ENCODE assay signal across 8 mouse cellular contexts in the genomic region with DNA sequence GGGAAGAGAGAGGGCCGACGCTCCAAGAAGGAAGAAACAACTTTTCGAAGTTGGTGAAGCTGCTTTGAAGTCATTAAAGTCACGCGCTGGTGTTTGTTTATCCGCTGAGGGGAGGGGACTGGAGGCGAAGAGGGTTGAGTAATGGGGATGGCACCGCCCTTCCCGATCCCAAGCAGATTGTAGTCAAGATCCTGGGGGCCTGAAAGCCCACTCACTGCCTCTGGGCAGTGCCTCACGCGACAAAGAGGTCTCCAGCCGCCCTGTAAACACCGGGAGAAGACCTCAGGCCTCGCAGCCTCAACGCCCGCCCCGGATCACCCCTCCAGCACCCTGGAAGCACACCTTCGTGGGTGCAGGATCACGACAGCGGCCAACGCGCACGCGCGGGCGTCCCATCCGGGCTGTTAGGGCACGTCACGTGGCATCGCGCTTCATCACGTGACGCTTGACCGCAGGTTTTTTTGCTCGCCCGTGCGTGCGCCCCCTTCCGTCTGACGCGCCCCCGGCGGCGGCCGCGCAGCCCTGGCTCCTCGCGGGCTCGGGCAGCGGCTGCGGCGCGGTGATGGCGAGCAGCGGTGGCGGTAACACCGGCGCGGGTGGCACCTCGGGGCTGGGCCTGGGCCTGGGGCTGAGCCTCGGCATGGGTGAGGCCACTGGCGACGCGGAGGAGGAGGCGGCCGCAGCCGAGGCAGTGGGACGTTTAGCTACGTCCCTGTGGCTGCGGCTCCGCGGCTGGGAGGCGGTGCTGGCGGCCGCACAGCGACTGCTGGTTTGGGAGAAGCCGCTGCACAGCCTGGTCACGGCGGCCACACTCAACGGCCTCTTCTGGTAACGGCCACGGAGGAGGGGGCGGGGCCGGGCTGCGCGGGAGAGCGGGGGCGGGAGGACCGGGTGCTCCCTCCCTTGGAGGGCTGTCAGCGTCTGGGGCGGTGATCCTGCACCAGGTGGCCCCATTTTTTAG. TPM values are rescaled to one million over a fixed set of nuclear protein-coding genes. Genes with fewer than 3 reads are reported as not detected.
DNase-seq lines count a peak whose midpoint lies in the region; ATAC-seq lines count a peak whose summit lies in the region.

A gene (minus strand): TSS at position 411 of the 961 bp plus-strand sequence.
A gene (plus strand): TSS at position 478 of the 961 bp plus-strand sequence.

- H3K4me2 ChIP-seq in heart, embryonic 14.5 days (ENCODE audit: low read length) = peak within 1 kb of the TSS; percentile 87
- peak within 1 kb of the TSS; percentile 93 for H3K4me2 ChIP-seq in liver, embryonic 13.5 days
- H3K4me2 ChIP-seq in stomach, embryonic 16.5 days (ENCODE audit: low read depth, low read length) = peak within 1 kb of the TSS; percentile 78

- peak within 1 kb of the TSS; percentile 69 for H3K4me3 ChIP-seq in brown adipose tissue, adult 24 weeks (ENCODE audit: insufficient read depth, low read depth, low read length)
- H3K4me3 ChIP-seq in heart, embryonic 14.5 days (ENCODE audit: control insufficient read depth in 1 of 2, insufficient read depth in 1 of 2, low read depth in 1 of 2, low read length in 2 of 2) = peak within 1 kb of the TSS; percentile 84 to 90
- H3K4me3 ChIP-seq in liver, embryonic 13.5 days (replicated peaks) = peak within 1 kb of the TSS; percentile 95
- peak within 1 kb of the TSS; percentile 96 for H3K4me3 ChIP-seq in stomach, embryonic 16.5 days (replicated peaks; ENCODE audit: low read length)

- H3K27ac ChIP-seq in brown adipose tissue, adult 24 weeks (replicated peaks; ENCODE audit: low read depth, low read length) = peak within 1 kb of the TSS; percentile 91
- H3K27ac ChIP-seq in heart, embryonic 14.5 days (replicated peaks in 1 of 2; ENCODE audit: control insufficient read depth in 1 of 2, insufficient read depth in 1 of 2, low read depth in 2 of 2, low read length in 2 of 2) = peak within 1 kb of the TSS; percentile 93 to 94
- H3K27ac ChIP-seq in liver, embryonic 13.5 days = peak within 1 kb of the TSS; percentile 100
- peak within 1 kb of the TSS; percentile 98 for H3K27ac ChIP-seq in stomach, embryonic 16.5 days (ENCODE audit: low read length)

- no peaks in the 10 kb centered on the region for H3K4me1 ChIP-seq in brown adipose tissue, adult 24 weeks (ENCODE audit: control insufficient read depth, insufficient read depth, insufficient read length, low read length)
- peaks cover 5 to 22% of the 10 kb centered on the region in 2 experiments for H3K4me1 ChIP-seq in heart, embryonic 14.5 days (ENCODE audit: control insufficient read depth in 2 of 2, insufficient read depth in 2 of 2, low read length in 2 of 2)
- H3K4me1 ChIP-seq in liver, embryonic 13.5 days (replicated peaks) = peaks cover 80% of the 10 kb centered on the region
- peaks cover 21% of the 10 kb centered on the region for H3K4me1 ChIP-seq in stomach, embryonic 16.5 days (ENCODE audit: control insufficient read depth, insufficient read depth, low read length)

- under 1% methylated on average over 83 of the region's 91 CpGs for WGBS in heart, embryonic 14.5 days
- under 1% methylated on average over 91 of the region's 91 CpGs for WGBS in liver, embryonic 13.5 days (ENCODE audit: insufficient replicate concordance)
- WGBS in stomach, embryonic 16.5 days = 1% methylated on average over 91 of the region's 91 CpGs

- H3K36me3 ChIP-seq in heart, embryonic 14.5 days (ENCODE audit: control insufficient read depth, insufficient read depth, low read length) = peaks cover 62% of the 10 kb centered on the region
- H3K36me3 ChIP-seq in liver, embryonic 13.5 days = peaks cover 62% of the 10 kb centered on the region
- peaks cover 25% of the 10 kb centered on the region; the same call in 1 of the 2 replicates for H3K36me3 ChIP-seq in stomach, embryonic 16.5 days (ENCODE audit: control insufficient read depth, insufficient read depth, low read length)

- H3K27me3 ChIP-seq in heart, embryonic 14.5 days (ENCODE audit: control insufficient read depth, insufficient read depth, low read length) = no peaks in the 10 kb centered on the region
- H3K27me3 ChIP-seq in liver, embryonic 13.5 days = no peaks in the 10 kb centered on the region
- H3K27me3 ChIP-seq in stomach, embryonic 16.5 days (ENCODE audit: control insufficient read depth, insufficient read depth, low read length) = no peaks in the 10 kb centered on the region

- peak; percentile 85 for ATAC-seq in heart, embryonic 14.5 days (ENCODE audit: insufficient number of reproducible peaks, insufficient read depth, low FRiP score, low read depth)
- peak; percentile 73 for ATAC-seq in liver, embryonic 13.5 days (ENCODE audit: low read depth)
- ATAC-seq in stomach, embryonic 16.5 days (ENCODE audit: insufficient read depth, low FRiP score) = peak; percentile 93

- peak within 1 kb of the TSS; percentile 95 for H3K9ac ChIP-seq in heart, embryonic 14.5 days (ENCODE audit: low read length)
- H3K9ac ChIP-seq in liver, embryonic 13.5 days = peak within 1 kb of the TSS; percentile 99
- peak within 1 kb of the TSS; percentile 97 for H3K9ac ChIP-seq in stomach, embryonic 16.5 days (ENCODE audit: low read length)

- peak; percentile 99 for DNase-seq in CD4-positive, CD25-positive, alpha-beta regulatory T cell, adult 2 months (ENCODE audit: low read depth, low spot score)
- peak; percentile 86 for DNase-seq in fibroblast of lung, adult 2 months (ENCODE audit: low read depth)
- DNase-seq in kidney, postnatal 14 days = peak; percentile 98
- peak; percentile 96 for DNase-seq in liver, embryonic 13.5 days
- DNase-seq in neural tube, embryonic 10.5 days (ENCODE audit: extremely low spot score, low spot score) = peak; percentile 99

- no peaks in the 10 kb centered on the region for H3K9me3 ChIP-seq in heart, embryonic 14.5 days (ENCODE audit: control insufficient read depth, low read length)
- no peaks in the 10 kb centered on the region for H3K9me3 ChIP-seq in liver, embryonic 13.5 days (replicated peaks)
- no peaks in the 10 kb centered on the region for H3K9me3 ChIP-seq in stomach, embryonic 16.5 days (replicated peaks; ENCODE audit: control insufficient read depth, low read length)

RNA-seq across cellular contexts. Expression of the first gene that starts in this region (rescaled TPM):
- polyA plus RNA-seq in brown adipose tissue, adult 24 weeks (2012; ENCODE audit: insufficient read depth, insufficient read length, missing spikeins) = 15.2 and 16.4 TPM in 2 replicates
- 34.3 and 34.7 TPM in 2 replicates for polyA plus RNA-seq in heart, embryonic 14.5 days (2014; fragmentation: Nextera tagmentation; extraction: Ambion mirVana)
- 45.7 and 46.9 TPM in 2 replicates for polyA plus RNA-seq in liver, embryonic 13.5 days (2015; fragmentation: Nextera tagmentation; extraction: Ambion mirVana)
- 41.4 and 43.4 TPM in 2 replicates for polyA plus RNA-seq in stomach, embryonic 16.5 days (2015; fragmentation: Nextera tagmentation; extraction: Ambion mirVana)

RNA-seq across cellular contexts. Expression of the second gene that starts in this region (rescaled TPM):
- 30.7 and 39.4 TPM in 2 replicates for polyA plus RNA-seq in brown adipose tissue, adult 24 weeks (2012; ENCODE audit: insufficient read depth, insufficient read length, missing spikeins)
- 38.9 and 42.2 TPM in 2 replicates for polyA plus RNA-seq in heart, embryonic 14.5 days (2014; fragmentation: Nextera tagmentation; extraction: Ambion mirVana)
- 47.3 and 50.5 TPM in 2 replicates for polyA plus RNA-seq in liver, embryonic 13.5 days (2015; fragmentation: Nextera tagmentation; extraction: Ambion mirVana)
- 35.4 and 36.5 TPM in 2 replicates for polyA plus RNA-seq in stomach, embryonic 16.5 days (2015; fragmentation: Nextera tagmentation; extraction: Ambion mirVana)

Comparison
In these comparisons a context has a peak if more than half of its experiments do, and no peak if none do; other contexts are left out.
1. Peak in every context shown above with its lines: DNase-seq, ATAC-seq, H3K4me3 ChIP-seq and H3K27ac ChIP-seq.